Mouse (Mus musculus) heart, adult 18-20 months (tissue): ENCODE measurements at regions not wholly inside any gene's neighbourhood (a gene's known extent, or its start where the extent isn't known, plus 50 kb on each side); places are given as distances from the start of the nearest gene placed in this dataset.

ENCODE experiments used
- DNase-seq, 2 experiments: peaks; one replicate each; pipeline ENCODE4 v3.0.0; 2021 to 2022; ENCODE audit warnings: mixed read lengths in 1 of 2

- no peak for DNase-seq
Measured at GRCm38 (mm10) chr1:39047316-39047715, 61.9 kb downstream of the Pdcl3 start.

- no peak for DNase-seq
Measured at GRCm38 (mm10) chr1:39057304-39057703, 71.9 kb downstream of the Pdcl3 start.

- no peak for DNase-seq
Measured at GRCm38 (mm10) chr1:39062509-39062908, 77.1 kb downstream of the Pdcl3 start.

GRCm38 (mm10) chr1:39063666-39064385 lies 78.4 kb downstream of the Pdcl3 start:
- no peak for DNase-seq

GRCm38 (mm10) chr1:39064781-39065180 lies 79.4 kb downstream of the Pdcl3 start:
- DNase-seq, result no peak

- DNase-seq, result no peak
Measured at GRCm38 (mm10) chr1:39067901-39068300, 82.5 kb downstream of the Pdcl3 start.

- no peak for DNase-seq
Measured at GRCm38 (mm10) chr1:39069086-39069655, 83.8 kb downstream of the Pdcl3 start.

- DNase-seq, result no peak
Measured at GRCm38 (mm10) chr1:39069676-39070075, 84.3 kb downstream of the Pdcl3 start.

GRCm38 (mm10) chr1:39075966-39076365 lies 90.6 kb downstream of the Pdcl3 start:
- DNase-seq, result no peak

- DNase-seq, result peak; percentile 52 to 78
Measured at GRCm38 (mm10) chr1:39078584-39079315, 93.3 kb downstream of the Pdcl3 start.

GRCm38 (mm10) chr1:39083911-39084826 lies 98.8 kb downstream of the Pdcl3 start:
- no peak for DNase-seq

GRCm38 (mm10) chr1:39086273-39086672 lies 100.9 kb downstream of the Pdcl3 start:
- DNase-seq, result peak; percentile 81 to 83

- no peak for DNase-seq
Measured at GRCm38 (mm10) chr1:39089875-39090274, 103.7 kb upstream of the Npas2 start.

GRCm38 (mm10) chr1:39091121-39091520 lies 102.4 kb upstream of the Npas2 start:
- DNase-seq, result no peak

GRCm38 (mm10) chr1:39091638-39092037 lies 101.9 kb upstream of the Npas2 start:
- DNase-seq, result no peak

GRCm38 (mm10) chr1:39093291-39093690 lies 100.2 kb upstream of the Npas2 start:
- no peak for DNase-seq

- no peak for DNase-seq
Measured at GRCm38 (mm10) chr1:39094001-39094400, 99.5 kb upstream of the Npas2 start.

GRCm38 (mm10) chr1:39095901-39096300 lies 97.6 kb upstream of the Npas2 start:
- no peak for DNase-seq

GRCm38 (mm10) chr1:39096726-39097125 lies 96.8 kb upstream of the Npas2 start:
- DNase-seq, result no peak

GRCm38 (mm10) chr1:39097499-39097898 lies 96.0 kb upstream of the Npas2 start:
- DNase-seq, result no peak

GRCm38 (mm10) chr1:39098154-39098553 lies 95.4 kb upstream of the Npas2 start:
- DNase-seq, result no peak

GRCm38 (mm10) chr1:39099246-39099645 lies 94.3 kb upstream of the Npas2 start:
- DNase-seq, result no peak
